Mouse (Mus musculus): ENCODE measurements around the gene Tal1.

Gene Tal1

GRCm38 (mm10) chr4:115119642-115120041 is 63.4 kb downstream of the Tal1 start:
- DNase-seq: no peak

- no peak for DNase-seq
Measured at GRCm38 (mm10) chr4:115121162-115121561, 64.9 kb downstream of the Tal1 start.
